Mouse (Mus musculus): ENCODE results near the gene Trpv2. TPM values are rescaled to one million over a fixed set of nuclear protein-coding genes. Genes with fewer than 3 reads are reported as not detected.
"Not testable (repeated sequence)": the region's sequence is repeated elsewhere in the genome, so short reads cannot be mapped to it uniquely, and the experiment has no call there.

Trpv2 gene
- total RNA-seq, 2 experiments from 2014 or later = 12.8 to 14.0 TPM

DNA sequence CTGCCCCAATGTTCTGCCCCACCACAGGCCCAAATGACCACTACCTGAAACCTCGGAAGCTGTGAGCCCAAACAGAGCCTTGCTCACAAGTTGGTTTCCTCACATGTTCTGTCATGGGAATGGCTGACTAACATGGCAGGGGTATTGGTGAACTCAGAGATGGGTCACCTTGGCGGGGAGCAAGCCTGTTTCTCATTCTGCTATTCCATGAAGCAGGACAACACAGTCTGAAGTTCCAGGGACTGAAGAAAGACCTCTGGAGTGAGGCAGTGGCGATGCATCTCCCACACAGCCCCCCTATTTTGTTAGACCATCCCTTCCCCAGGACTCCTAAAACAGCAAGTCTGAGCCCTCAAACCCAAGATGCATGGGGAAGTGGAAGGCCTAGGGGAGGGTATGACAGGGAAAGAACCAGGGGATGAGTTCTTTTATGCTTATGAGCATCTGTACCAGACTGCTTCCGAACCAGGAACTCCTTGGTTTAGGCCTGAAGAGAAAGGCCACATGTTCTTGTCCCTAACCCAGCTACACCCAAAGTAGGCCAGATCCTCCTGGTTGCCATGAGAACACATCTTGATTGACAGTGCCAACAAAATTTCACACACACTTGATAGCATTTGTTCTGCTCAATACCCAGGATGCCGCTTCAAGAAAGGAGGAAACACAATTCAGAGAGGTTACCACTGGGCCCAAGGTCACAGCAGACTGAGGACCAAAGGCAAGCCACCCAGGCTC lies 70.5 kb downstream of the Trpv2 start:
- no peak overlapping the region for H3K4me3 ChIP-seq
- H3K27ac ChIP-seq = no peak overlapping the region
- TF ChIP-seq CTCF (conservative IDR thresholded peaks at IDR 0.05) = no peak
- DNase-seq (ENCODE audit: low spot score in 2 of 2) = no peak

GRCm38 (mm10) chr11:62645337-62645675 lies 71.0 kb downstream of the Trpv2 start:
- H3K4me3 ChIP-seq = no peak overlapping the region
- no peak overlapping the region for H3K27ac ChIP-seq
- no peak for DNase-seq (ENCODE audit: low spot score in 2 of 2)
- no peak for TF ChIP-seq CTCF (conservative IDR thresholded peaks at IDR 0.05)

DNA sequence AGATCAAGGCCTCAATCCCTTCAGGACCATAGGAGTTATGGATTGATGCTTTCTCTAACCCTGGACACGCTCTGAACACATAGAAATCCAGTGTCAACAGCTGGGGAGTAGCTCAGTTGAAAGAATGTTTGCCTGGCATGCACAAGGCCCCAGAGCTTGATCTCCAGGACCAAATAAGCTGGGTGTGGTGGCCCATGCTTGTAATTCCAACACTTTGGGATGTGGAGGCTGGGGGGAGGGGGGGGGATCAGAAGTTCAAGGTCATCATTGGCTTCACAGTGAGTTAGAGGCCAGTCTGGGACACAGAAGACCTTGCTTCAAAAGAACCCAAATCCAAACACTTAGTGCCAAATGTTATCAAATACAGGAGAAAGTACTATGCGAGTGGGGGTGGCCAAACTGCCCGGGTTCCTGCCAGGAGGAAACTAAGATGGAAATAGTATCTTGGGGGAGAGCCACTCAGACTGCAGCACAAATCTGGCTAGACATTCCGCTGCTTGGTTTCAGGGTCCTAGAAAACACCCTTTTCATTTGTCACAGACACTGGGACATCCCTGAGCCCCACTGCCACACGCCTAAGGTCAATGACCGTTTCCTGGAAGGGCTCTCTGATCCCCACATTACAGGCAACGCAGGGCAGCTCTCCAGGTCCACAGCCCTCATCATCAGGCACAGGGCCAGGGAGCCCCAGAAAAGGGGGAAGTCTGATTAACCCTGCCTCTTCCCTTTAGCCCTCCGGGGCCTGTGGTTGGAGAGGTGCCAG lies 71.6 kb downstream of the Trpv2 start:
- DNase-seq (ENCODE audit: low spot score in 2 of 2) = peak in 1 of 2 experiments; percentile 15
- Histone ChIP-seq H3K4me3 (no peak overlapping the region; the same call in 1 of the 2 replicates), H3K27ac (no peak overlapping the region)

DNA sequence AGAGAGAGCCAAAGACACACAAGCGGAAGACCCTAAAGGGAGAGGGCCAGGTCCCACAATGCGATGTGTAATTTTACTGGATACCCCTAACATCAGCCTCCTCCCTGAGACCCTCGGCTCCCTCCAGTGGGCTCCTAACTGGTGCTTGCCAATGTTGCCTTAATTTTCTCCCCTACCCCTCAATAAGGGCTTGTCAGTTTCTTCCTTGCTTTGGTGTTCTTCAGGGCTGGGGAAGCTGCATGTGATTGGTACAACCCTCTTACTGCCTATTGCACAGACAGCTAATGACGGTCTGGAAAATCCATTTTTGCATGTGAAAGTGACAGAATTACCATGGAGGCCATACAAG lies 72.2 kb downstream of the Trpv2 start:
- Histone ChIP-seq H3K27ac (no peak overlapping the region), H3K4me3 (no peak overlapping the region; the same call in 1 of the 2 replicates)
- DNase-seq (ENCODE audit: low spot score in 2 of 2) = no peak
- TF ChIP-seq CTCF (conservative IDR thresholded peaks at IDR 0.05) = no peak

More for the DNA sequence above, 71.6 kb downstream of the Trpv2 start:
- TF ChIP-seq CTCF (conservative IDR thresholded peaks at IDR 0.05) = no peak

DNA sequence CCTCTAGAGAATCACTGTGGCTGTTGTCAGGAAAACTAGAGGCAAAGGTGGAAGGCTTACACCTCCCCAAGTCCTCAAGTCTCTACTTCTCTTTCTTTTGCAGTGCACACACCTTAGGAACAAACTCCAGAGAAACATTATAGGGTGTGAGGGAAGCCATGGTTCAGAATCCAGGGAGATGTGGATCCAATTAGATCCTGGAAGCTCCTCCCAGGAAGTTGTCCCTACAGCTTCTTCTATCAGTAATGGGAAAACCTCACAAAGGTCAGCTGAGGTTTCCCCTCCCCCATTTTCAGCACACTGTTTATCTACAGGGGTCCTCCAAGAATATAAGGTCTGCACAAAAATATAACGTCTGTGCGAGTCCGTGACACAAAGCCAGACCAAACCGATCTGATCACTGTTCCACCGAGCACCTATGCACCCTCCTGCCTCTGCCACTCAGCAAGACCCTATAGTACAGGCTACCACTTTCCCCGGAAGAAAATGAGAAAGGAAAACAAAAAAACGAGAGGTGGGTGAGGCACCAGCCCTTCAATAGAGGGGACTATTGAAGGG lies 72.8 kb downstream of the Trpv2 start:
- TF ChIP-seq CTCF (conservative IDR thresholded peaks at IDR 0.05) = no peak
- Histone ChIP-seq H3K27ac (no peak overlapping the region), H3K4me3 (peak overlapping the region; percentile 65; the same call in 1 of the 2 replicates)
- no peak for DNase-seq (ENCODE audit: low spot score in 2 of 2)

DNA sequence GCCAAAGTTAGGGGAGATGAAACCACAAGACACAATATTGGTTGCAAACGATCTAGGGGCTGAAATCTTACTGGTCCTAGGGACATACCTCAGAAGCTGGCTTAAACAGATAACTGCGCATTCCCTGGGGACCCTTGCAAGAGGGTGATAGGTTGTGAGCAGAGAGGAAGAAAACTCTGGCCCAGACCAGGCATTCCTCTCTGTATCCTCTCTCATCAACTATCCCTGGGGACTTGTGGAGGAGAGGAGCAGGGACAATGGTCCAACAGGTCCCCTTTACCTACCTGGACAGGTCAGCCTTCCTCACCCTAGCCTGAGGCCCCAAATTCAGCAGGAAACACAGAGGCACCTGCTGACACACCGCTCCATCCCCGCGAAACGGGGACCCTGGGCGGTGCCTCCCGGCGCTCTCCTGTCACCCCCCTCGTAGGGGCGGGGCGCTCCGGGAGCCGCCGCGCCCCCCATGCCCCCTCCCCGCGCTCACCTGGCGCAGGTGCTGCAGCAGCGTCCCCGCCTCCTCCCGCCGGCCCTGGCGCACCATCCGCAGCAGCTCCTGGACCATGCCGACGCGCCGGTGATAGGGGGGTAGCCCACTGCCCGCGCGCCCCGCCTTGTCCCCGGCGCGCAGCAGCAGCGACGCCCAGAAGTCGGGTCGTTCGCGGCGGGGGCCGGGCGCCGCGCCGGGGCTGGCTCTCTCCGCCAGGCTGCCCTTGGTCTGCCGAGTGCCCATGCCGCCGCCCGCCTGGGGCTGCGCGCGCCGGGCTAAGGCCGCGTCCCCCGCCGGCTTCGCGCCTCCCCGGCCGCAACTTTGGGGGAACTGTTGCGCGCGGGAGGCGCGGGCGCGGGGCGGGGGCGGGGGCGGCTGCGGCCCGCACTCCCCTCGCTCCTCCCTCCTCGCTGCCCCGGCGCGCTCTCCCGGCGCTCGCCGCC lies 73.6 kb downstream of the Trpv2 start, which contains the start of gene Lrrc75a:
Gene Lrrc75a, minus strand, starts transcription at position 863 of the 930 bp plus-strand sequence.
- DNase-seq (ENCODE audit: low spot score in 2 of 2) = no peak
- TF ChIP-seq CTCF (conservative IDR thresholded peaks at IDR 0.05) = no peak
- peak within 1 kb of the TSS; percentile 79 for H3K27ac ChIP-seq
- peak within 1 kb of the TSS; percentile 67 for H3K4me3 ChIP-seq

- Histone ChIP-seq H3K4me3 (peak within 1 kb of the TSS; percentile 67), H3K27ac (peak within 1 kb of the TSS; percentile 79)
- DNase-seq (ENCODE audit: low spot score in 2 of 2) = peak; percentile 77 to 90
- peak; percentile 82 for TF ChIP-seq CTCF (conservative IDR thresholded peaks at IDR 0.05)
Observed at GRCm38 (mm10) chr11:62648591-62649391, 74.5 kb downstream of the Trpv2 start, which contains the start of gene Mmgt2. TSS of gene Mmgt2 (plus strand) at chr11:62648664.

- not testable (repeated sequence) for DNase-seq (ENCODE audit: low spot score in 2 of 2); H3K27ac ChIP-seq; H3K4me3 ChIP-seq
Observed at GRCm38 (mm10) chr11:62649803-62650202, 75.5 kb downstream of the Trpv2 start.

Other genes starting within 250 kb of the Trpv2 start
- 1 to 10 TPM; 7.3 to 8.7 TPM for gene Pigl, start 116.0 kb upstream of the Trpv2 start, total RNA-seq (2021)
- gene Ncor1, start 115.9 kb upstream of the Trpv2 start, total RNA-seq (2021) = 100 to 1,000 TPM; 300 to 303 TPM
- 10 to 100 TPM; 36.3 to 43.2 TPM for gene Cenpv, start 35.2 kb upstream of the Trpv2 start, total RNA-seq (2021)
- gene Ubb, start 23.3 kb upstream of the Trpv2 start, total RNA-seq (2021) = 1,000 to 10,000 TPM; 1,708 to 1,866 TPM
- gene Lrrc75a, start 74.0 kb downstream of the Trpv2 start, total RNA-seq (2021) = 1 to 10 TPM; 7.3 to 7.6 TPM
- 10 to 100 TPM; 15.8 to 16.5 TPM for gene Mmgt2, start 74.2 kb downstream of the Trpv2 start, total RNA-seq (2021)
- 10 to 100 TPM; 17.2 to 18.8 TPM for gene Zfp287, start 157.4 kb downstream of the Trpv2 start, total RNA-seq (2021)
- not detected for gene Gm10428, start 178.6 kb downstream of the Trpv2 start, total RNA-seq (2021)
- 10 to 100 TPM; 24.3 to 33.1 TPM for gene Zfp286, start 215.0 kb downstream of the Trpv2 start, total RNA-seq (2021)
- gene Trim16, start 245.7 kb downstream of the Trpv2 start, total RNA-seq (2021) = 1 to 10 TPM; 1.4 to 1.6 TPM

All from layer of hippocampus, adult 2 months (tissue).